Mouse (Mus musculus): ENCODE data around the gene Phldb2.
A peak's percentile ranks its signal among the peaks of the same experiment; 100 is the strongest.

Phldb2 gene

GRCm38 (mm10) chr16:45787650-45788049 lies 165.7 kb downstream of the Phldb2 start:
- no peak for DNase-seq

- peak in 1 of 2 experiments; percentile 34 for DNase-seq
Measured at GRCm38 (mm10) chr16:45786639-45787038, 166.8 kb downstream of the Phldb2 start.

GRCm38 (mm10) chr16:45780001-45780400 lies 173.4 kb downstream of the Phldb2 start:
- no peak for DNase-seq

DNA sequence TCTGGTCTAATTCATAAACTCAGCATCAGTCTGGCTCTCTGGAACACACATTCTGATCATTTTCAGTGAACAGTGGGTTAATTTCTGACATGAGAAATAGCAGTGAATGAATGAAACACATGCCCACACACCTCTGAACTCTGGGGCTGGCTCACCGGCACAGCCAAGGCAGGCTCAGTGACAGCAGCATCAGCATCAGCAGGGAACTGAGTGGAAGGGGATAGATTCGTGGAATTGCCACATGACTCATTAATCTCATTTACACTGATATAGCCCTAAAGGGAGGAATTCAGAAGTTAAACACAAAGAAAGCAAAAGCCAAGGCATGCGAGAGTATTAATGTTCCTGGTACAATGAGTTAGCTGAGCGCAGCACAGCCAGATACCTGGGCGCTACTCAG lies 178.6 kb downstream of the Phldb2 start:
- DNase-seq: no peak

DNA sequence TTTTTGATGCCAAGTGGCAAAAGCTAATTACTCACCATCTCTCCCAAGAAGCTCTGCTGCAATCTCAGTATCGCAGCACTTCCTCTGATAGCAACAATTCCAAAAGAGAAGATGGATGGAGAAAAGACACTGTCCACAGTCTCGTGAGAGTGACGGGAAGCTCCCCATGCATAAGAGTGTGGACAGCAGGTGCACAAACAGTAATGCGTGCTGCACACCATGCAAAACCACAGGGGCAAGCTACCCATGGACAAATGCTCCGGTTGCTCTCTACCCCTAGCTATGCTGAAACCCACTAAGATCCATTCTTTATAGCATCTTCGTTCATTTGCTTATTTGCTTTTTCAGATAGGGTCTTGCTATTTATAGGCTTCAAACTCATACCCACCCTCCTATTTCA lies 182.5 kb downstream of the Phldb2 start:
- DNase-seq: no peak

- DNase-seq: peak in 1 of 2 experiments; percentile 47
Measured at GRCm38 (mm10) chr16:45767853-45768640, 185.4 kb downstream of the Phldb2 start.

DNA sequence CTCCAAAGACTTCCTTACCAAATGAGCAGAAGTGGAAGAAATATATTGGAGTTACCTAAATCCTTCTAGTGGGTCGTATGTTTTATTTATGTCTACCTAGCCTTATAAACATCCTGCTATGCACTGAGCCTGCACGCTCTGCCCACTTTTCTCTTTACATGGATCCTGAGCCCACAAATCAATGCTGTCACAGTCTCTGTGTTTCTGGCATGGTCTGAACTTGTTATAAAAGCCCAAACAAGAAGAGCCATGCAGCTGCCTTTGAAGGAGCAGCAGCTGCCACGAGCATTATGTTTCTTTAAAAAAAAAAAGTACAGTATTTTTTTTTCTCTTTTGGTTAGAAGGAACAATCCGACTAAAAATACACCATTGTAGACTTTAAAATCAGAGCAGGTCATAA lies 186.0 kb downstream of the Phldb2 start:
- DNase-seq: no peak

- DNase-seq: no peak
Measured at GRCm38 (mm10) chr16:45765801-45766494, 187.4 kb downstream of the Phldb2 start.

GRCm38 (mm10) chr16:45765102-45765501 lies 188.3 kb downstream of the Phldb2 start:
- no peak for DNase-seq

DNA sequence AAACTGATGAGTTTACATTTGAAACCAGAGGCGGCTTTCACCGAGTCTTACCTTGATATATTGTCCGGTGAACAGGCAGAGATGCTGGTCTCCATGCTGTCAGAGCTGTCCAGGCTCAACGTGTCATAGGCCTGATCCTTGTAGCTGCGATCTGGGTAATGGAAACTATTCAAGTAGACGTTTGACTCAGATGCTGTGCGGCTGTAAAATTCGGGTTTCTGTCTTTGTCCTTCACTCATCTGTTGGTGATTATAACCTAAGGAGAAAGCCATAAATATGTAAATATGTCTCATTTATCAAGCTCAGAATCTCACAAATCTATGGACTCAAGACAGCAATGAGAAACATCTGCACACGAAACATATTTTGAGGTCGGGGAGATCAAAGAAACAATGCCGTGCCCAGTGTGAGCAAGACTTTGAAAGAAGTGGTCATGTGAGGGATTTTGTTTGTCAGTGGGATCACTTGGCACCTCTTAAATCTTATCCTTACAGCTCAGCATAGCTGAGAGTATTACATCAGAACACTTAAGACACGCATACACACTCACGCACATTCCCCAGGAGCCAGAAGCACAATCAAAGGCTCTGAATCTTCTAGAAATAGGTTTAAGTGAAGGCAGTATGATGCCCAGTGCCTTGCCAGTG lies 190.4 kb downstream of the Phldb2 start:
- no peak for DNase-seq

- DNase-seq: no peak
Measured at GRCm38 (mm10) chr16:45761425-45761824, 192.0 kb downstream of the Phldb2 start.

DNA sequence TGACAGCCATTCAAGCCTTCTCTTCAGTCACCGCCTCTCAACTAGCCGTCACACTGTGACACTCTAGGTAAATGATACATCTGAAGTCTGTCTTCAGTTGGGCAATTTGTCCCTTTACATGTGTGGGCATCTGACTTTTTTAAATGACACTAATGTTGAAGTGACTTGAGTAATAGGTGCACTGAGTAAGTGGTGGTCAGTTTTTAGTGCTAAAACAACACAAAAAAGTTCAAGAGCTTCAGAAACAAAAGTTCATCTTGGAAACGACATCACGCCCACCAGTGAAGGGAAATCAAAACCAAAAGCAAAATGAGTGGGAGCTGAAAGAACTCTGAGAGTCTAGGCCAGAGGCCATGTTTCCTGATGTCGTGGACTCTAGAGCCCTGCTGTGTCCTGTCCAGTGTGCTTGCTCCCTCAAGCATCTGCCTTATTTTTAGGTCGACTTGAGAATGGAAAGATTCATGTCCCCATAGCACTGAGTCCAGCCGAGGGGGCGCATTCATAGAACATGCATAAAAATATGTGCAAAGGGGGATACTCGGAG lies 194.6 kb downstream of the Phldb2 start:
- DNase-seq: peak; percentile 19 to 59

DNA sequence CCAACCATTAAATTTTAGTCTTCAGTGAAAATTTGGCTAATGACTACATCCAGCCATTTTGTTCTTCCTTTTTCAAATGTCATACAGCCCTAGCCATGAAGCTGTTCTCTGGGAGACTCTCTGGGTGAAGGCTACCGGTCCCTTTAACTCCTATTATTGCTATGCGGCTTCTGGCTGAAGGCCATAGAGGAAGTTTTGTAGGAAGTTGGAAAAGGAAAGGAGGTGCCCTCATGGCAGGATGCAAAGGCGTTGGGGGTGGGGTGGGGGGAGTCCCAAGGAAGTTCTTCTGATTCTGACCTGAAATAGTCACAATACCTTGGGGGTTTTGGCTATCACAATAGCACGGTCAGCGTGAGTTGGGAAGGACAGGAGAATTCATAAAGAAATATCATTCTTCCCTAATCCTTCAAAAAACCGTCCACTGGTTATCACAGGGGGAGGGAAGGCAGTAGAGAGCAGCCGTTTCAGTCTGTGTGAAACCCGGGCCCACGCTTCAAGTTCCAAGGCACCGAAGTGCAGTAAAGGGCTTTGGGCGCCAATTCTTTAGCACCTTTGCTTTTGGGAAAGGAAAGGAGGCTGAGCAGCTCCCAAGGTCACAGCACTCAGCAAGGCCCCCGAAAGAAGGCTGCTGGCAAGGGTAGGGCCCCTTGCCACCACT lies 195.8 kb downstream of the Phldb2 start:
- DNase-seq: peak; percentile 80 to 83

GRCm38 (mm10) chr16:45756855-45757254 lies 196.5 kb downstream of the Phldb2 start:
- peak in 1 of 2 experiments; percentile 58 for DNase-seq

GRCm38 (mm10) chr16:45743591-45744144 lies 209.7 kb downstream of the Phldb2 start:
- no peak for DNase-seq

DNA sequence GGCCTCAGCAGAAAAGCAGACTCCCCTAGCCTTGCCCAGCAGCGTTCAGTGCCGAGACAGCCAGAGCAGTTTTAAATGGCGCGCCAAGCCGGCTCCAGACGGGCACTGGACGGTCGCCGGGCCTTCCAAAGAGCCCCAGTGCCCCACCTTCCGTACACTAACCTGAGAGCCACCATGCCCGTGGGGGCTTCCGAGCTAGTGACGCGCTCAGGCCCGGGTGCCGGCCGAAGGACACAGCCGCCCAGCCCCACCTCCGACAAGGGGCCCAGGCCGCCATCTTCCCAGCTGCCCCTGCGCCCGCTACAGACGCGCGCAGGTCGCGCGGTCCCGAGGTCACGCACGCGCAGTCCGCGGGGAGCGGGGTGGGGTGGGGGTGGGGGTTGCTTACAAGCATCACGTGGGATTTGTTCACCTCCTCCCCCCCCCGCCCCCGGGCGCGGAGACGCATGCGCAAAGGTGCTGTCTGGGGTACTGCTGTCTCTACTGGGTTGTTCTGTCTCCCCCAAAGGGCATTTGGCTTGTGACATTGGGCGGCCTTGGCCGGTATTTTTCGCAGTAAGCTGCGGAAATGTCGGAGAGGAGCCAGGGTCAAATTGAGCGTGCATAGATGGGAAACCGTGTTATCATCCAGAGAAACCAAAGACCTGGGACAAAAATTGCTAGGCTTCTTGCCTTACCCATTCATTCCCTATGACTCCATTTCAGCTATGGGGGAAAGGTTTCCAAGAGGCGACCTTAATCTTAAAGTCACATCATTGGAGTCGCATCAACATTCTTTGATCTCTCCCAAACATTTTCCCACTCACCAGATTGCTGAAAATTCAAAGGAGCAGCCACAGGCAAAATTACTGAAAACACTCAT lies 210.6 kb downstream of the Phldb2 start, which contains the start of gene Abhd10:
Gene Abhd10 (minus strand): TSS at position 341 of the 862 bp plus-strand sequence.
- DNase-seq: peak; percentile 97 to 98

- no peak for DNase-seq
Measured at GRCm38 (mm10) chr16:45737880-45738279, 215.5 kb downstream of the Phldb2 start.

GRCm38 (mm10) chr16:45736724-45737123 lies 216.7 kb downstream of the Phldb2 start:
- DNase-seq: no peak

DNA sequence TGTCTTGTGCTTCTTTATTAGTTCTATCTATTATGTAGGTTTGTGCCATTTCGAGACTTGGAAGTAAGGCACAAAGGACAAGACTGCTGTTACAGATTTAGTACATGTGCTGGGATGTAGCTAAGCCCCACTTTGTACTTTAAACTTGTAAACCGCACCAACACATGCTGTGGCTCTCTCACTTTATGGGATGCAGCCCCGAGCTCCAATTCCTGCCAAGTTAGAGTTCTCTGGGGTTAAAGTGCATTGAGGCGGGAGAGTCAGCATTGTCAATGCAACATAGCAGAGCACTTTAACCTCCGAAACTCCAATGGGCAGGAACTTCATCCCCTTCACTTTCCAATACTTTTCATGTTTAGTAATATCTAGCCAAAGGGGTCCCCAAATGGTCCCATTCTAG lies 224.2 kb downstream of the Phldb2 start:
- peak; percentile 51 to 62 for DNase-seq

DNA sequence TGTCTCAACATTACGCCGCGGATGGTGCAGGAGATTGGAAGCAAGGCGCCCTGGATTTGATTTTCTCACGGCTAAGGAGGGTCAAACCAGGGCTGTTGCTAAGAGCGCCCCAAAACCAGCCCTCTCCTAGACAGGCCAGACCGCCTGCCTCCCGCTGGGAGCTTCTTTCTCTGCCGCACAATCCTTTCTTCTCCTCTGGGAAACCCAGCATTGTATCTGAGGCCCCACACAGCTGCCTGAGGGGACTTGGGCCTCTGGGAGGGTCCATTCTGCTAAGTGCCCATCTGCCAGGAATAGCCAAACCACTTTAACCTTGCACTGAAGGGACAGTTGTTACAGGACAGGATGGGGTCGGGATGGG lies 228.7 kb downstream of the Phldb2 start:
- no peak for DNase-seq

GRCm38 (mm10) chr16:45724061-45724741 lies 229.2 kb downstream of the Phldb2 start, which contains the start of gene Tagln3:
Gene Tagln3 (minus strand): TSS chr16:45724608.
- peak in 1 of 2 experiments; percentile 15 for DNase-seq
